Mouse (Mus musculus): ENCODE measurements around the gene Vmn1r53. TPM values are rescaled to one million over a fixed set of nuclear protein-coding genes. Genes with fewer than 3 reads are reported as not detected.
"Not testable (repeated sequence)": the region's sequence is repeated elsewhere in the genome, so short reads cannot be mapped to it uniquely, and the experiment has no call there.

Vmn1r53 gene
- not detected in 2 replicates for polyA plus RNA-seq (2012; ENCODE audit: insufficient read depth, insufficient read length, low replicate concordance, missing spikeins)

DNA sequence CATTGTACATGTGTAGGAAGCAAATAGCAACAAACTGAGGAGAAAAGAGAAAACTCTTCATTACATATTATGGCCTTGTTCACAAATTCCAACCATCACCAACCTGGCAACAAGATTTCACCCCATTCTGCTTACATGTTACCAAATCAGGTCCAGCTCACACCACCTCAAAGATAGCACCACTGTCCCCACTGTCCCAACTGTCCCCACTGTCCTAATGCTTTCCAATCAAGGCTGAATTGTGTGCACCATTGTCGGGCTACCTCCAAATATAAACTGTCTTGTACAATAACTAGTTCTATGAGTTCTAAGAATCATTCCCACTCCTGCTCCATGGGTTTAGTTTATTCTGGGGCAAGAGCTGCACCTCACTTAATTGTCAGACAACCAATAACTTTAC lies at the start of gene Vmn1r53:
Gene Vmn1r53, minus strand, starts transcription at position 101 of the 400 bp plus-strand sequence.
- no peak for TF ChIP-seq POLR2A (IDR thresholded peaks at IDR 0.05; ENCODE audit: insufficient read depth, low read depth, low read length)
- no peak for TF ChIP-seq CTCF (IDR thresholded peaks at IDR 0.05; ENCODE audit: insufficient read depth, low read depth, low read length)
- Histone ChIP-seq H3K4me1 (ENCODE audit: control insufficient read depth, insufficient read depth, low read length) (no peaks in the 10 kb centered on the region), H3K27ac (ENCODE audit: insufficient read depth, low read depth, low read length) (no peak within 1 kb of the TSS), H3K4me3 (ENCODE audit: insufficient read depth, low read depth, low read length) (no peak within 1 kb of the TSS)
- WGBS: 81% methylated on average over 1 of the region's 1 CpGs

DNA sequence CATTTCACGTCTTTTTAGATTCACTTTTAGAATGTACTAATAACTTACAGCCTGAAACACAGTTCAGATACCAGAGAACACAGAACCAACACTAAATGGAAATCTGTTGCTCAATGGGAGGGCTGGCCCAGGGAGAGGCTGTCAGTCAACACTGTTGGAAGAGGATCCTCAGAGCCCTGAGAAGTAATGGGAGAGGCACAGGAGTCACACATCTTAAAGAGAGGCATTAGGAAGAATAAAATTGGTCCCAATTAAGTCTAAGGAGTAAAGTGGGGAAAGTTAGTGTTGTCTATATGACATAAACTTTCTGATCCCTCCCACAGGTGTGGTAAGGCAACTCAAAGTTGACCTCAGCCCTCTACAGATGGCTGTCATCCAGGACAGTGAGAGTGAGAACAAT lies 21.8 kb upstream of the Vmn1r53 start, which contains the start of gene Vmn1r54:
Gene Vmn1r54, plus strand, starts transcription at position 301 of the 400 bp plus-strand sequence.
- WGBS: 81% methylated on average over 1 of the region's 1 CpGs
- no peak within 1 kb of the TSS for H3K27ac ChIP-seq (ENCODE audit: insufficient read depth, low read depth, low read length)
- H3K4me3 ChIP-seq (ENCODE audit: insufficient read depth, low read depth, low read length): no peak within 1 kb of the TSS
- TF ChIP-seq CTCF (IDR thresholded peaks at IDR 0.05; ENCODE audit: insufficient read depth, low read depth, low read length) (no peak), POLR2A (IDR thresholded peaks at IDR 0.05; ENCODE audit: insufficient read depth, low read depth, low read length) (no peak)
- no peaks in the 10 kb centered on the region for H3K4me1 ChIP-seq (ENCODE audit: control insufficient read depth, insufficient read depth, low read length)

DNA sequence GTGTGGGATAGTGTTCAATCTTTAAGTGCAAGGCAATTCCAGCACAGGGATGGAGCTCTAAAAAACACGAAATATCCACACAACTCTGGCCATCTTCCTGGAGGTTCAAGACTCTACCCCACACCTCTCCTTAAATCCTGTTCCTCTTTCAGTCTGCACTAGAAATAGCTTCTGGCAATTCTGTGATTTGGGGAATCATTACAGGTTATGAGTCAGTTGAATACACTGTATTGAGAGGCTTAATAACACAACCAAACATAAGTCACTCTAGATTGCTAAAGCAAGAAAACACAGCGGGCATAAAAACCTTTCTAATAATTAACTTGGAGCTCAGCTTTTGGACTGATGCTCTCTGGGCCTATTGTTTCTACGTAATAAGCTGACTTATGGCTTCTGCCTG lies 19.8 kb upstream of the Vmn1r53 start:
- Histone ChIP-seq H3K27ac (ENCODE audit: insufficient read depth, low read depth, low read length) (no peak overlapping the region), H3K4me3 (ENCODE audit: insufficient read depth, low read depth, low read length) (no peak overlapping the region), H3K4me1 (ENCODE audit: control insufficient read depth, insufficient read depth, low read length) (no peaks in the 10 kb centered on the region)
- TF ChIP-seq CTCF (IDR thresholded peaks at IDR 0.05; ENCODE audit: insufficient read depth, low read depth, low read length) (no peak), POLR2A (IDR thresholded peaks at IDR 0.05; ENCODE audit: insufficient read depth, low read depth, low read length) (no peak)
- WGBS: 72% methylated on average over 3 of the region's 3 CpGs

DNA sequence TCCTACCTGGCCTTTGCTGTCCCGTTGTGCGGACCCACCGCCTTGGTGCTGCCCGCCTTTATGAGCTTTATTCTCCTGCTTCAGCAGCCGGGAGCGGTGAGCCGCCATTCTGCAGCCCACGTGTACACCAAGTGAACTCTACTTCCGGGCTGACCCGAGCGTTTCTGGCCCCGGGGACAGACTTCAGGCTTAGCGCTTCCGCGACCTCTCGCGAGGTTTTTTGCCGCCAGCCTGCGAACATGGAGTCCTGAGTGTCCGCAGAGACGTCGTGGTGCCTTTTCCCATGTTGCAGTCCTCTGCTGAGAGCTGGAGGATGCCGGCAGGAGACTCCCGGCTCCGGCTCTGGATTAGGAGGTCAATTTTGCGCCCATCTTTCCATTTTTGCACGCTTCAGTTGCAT lies 8.4 kb upstream of the Vmn1r53 start:
- 71% methylated on average over 27 of the region's 27 CpGs for WGBS
- H3K27ac ChIP-seq (ENCODE audit: insufficient read depth, low read depth, low read length): no peak overlapping the region
- no peak for TF ChIP-seq POLR2A (IDR thresholded peaks at IDR 0.05; ENCODE audit: insufficient read depth, low read depth, low read length)
- TF ChIP-seq CTCF (IDR thresholded peaks at IDR 0.05; ENCODE audit: insufficient read depth, low read depth, low read length): no peak
- H3K4me3 ChIP-seq (ENCODE audit: insufficient read depth, low read depth, low read length): no peak overlapping the region
- H3K4me1 ChIP-seq (ENCODE audit: control insufficient read depth, insufficient read depth, low read length): no peaks in the 10 kb centered on the region

DNA sequence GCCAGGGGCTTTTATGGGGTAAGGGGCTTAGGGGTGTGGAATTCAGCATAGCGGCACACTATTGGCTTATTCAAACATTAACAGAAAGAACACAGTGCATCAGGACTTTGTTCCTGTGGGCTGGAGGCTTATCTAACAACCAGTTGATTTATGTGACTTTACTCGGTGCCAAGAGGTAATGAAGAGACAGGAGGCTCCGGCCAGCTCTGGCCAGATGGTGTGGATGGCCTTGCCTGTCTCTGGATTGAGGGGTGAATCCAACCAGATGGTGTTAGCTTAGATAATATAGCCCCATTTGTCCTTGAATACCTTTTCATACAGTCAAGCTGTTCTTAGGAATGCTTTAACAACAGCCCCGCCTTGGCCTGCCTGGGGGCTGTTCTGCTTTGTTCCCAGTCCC lies 7.9 kb upstream of the Vmn1r53 start:
- 92% methylated on average over 4 of the region's 4 CpGs for WGBS
- not testable (repeated sequence) for H3K27ac ChIP-seq (ENCODE audit: insufficient read depth, low read depth, low read length); H3K4me3 ChIP-seq (ENCODE audit: insufficient read depth, low read depth, low read length); H3K4me1 ChIP-seq (ENCODE audit: control insufficient read depth, insufficient read depth, low read length)

DNA sequence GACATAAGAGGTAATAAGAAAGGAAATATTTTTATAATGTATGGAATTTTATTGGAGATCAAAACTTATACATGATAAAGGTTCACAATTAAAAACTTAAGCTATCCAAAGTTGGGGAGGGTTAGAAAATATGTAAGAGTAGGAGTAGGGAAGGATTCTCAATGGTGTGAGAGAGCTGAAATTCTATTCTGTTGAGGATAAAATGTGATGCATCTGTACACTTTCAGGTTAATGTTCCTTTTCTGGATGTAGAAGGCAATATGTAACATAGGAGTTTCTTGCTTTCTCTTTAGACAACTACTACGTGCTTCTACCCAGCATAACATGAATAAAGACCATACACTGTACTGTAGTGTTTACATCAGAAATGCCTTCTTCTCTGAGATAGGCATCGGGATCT lies 21.7 kb downstream of the Vmn1r53 start, which contains the start of gene V1ra8:
Gene V1ra8, plus strand, starts transcription at position 301 of the 400 bp plus-strand sequence.
- not testable (repeated sequence) for H3K4me1 ChIP-seq (ENCODE audit: control insufficient read depth, insufficient read depth, low read length); H3K27ac ChIP-seq (ENCODE audit: insufficient read depth, low read depth, low read length); H3K4me3 ChIP-seq (ENCODE audit: insufficient read depth, low read depth, low read length)
- 79% methylated on average over 2 of the region's 2 CpGs for WGBS

DNA sequence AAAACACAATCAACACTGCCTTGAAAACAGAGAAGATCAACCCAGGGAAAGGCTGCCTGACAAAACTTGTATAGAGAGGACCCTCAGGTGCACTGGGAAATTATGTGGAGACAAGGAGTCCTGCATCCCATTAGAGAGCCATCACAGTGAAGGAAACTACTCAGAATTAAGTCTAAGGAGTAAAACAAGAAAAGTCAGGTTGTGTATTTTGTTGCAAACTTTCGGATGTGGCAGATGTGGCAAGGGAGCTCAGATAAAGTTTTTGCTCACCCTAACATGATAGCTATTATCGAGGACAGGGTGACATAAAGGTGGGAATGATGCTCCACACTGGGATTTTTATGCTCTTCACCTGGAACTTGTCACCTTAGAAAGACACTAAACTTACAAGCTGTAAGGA lies 49.7 kb downstream of the Vmn1r53 start, which contains the start of gene Vmn1r52:
Gene Vmn1r52, plus strand, starts transcription at position 301 of the 400 bp plus-strand sequence.
- TF ChIP-seq CTCF (IDR thresholded peaks at IDR 0.05; ENCODE audit: insufficient read depth, low read depth, low read length) (no peak), POLR2A (IDR thresholded peaks at IDR 0.05; ENCODE audit: insufficient read depth, low read depth, low read length) (no peak)
- 73% methylated on average over 2 of the region's 2 CpGs for WGBS
- Histone ChIP-seq H3K4me1 (ENCODE audit: control insufficient read depth, insufficient read depth, low read length) (no peaks in the 10 kb centered on the region), H3K4me3 (ENCODE audit: insufficient read depth, low read depth, low read length) (no peak within 1 kb of the TSS), H3K27ac (ENCODE audit: insufficient read depth, low read depth, low read length) (no peak within 1 kb of the TSS)

Other genes starting within 250 kb of the Vmn1r53 start
- not detected in 2 replicates for gene Vmn1r47, start 208.3 kb downstream of the Vmn1r53 start, polyA plus RNA-seq (2012; ENCODE audit: insufficient read depth, insufficient read length, low replicate concordance, missing spikeins)
- gene Vmn1r48, start 187.6 kb downstream of the Vmn1r53 start, polyA plus RNA-seq (2012; ENCODE audit: insufficient read depth, insufficient read length, low replicate concordance, missing spikeins): not detected in 2 replicates
- not detected in 2 replicates for gene Vmn1r49, start 145.9 kb downstream of the Vmn1r53 start, polyA plus RNA-seq (2012; ENCODE audit: insufficient read depth, insufficient read length, low replicate concordance, missing spikeins)
- not detected in 2 replicates for gene Vmn1r50, start 123.0 kb downstream of the Vmn1r53 start, polyA plus RNA-seq (2012; ENCODE audit: insufficient read depth, insufficient read length, low replicate concordance, missing spikeins)
- not detected in 2 replicates for gene Vmn1r51, start 101.8 kb downstream of the Vmn1r53 start, polyA plus RNA-seq (2012; ENCODE audit: insufficient read depth, insufficient read length, low replicate concordance, missing spikeins)
- gene Vmn1r52, start 49.6 kb downstream of the Vmn1r53 start, polyA plus RNA-seq (2012; ENCODE audit: insufficient read depth, insufficient read length, low replicate concordance, missing spikeins): not detected in 2 replicates
- gene V1ra8, start 21.6 kb downstream of the Vmn1r53 start, polyA plus RNA-seq (2012; ENCODE audit: insufficient read depth, insufficient read length, low replicate concordance, missing spikeins): not detected in 2 replicates
- gene Vmn1r54, start 21.9 kb upstream of the Vmn1r53 start, polyA plus RNA-seq (2012; ENCODE audit: insufficient read depth, insufficient read length, low replicate concordance, missing spikeins): not detected in 2 replicates
- gene BC048671, start 76.8 kb upstream of the Vmn1r53 start, polyA plus RNA-seq (2012; ENCODE audit: insufficient read depth, insufficient read length, low replicate concordance, missing spikeins): not detected in 2 replicates
- gene Chst13, start 100.7 kb upstream of the Vmn1r53 start, polyA plus RNA-seq (2012; ENCODE audit: insufficient read depth, insufficient read length, low replicate concordance, missing spikeins): not detected in 2 replicates
- gene Uroc1, start 108.8 kb upstream of the Vmn1r53 start, polyA plus RNA-seq (2012; ENCODE audit: insufficient read depth, insufficient read length, low replicate concordance, missing spikeins): not detected in 2 replicates
- gene Zxdc, start 145.1 kb upstream of the Vmn1r53 start, polyA plus RNA-seq (2012; ENCODE audit: insufficient read depth, insufficient read length, low replicate concordance, missing spikeins): not detected in 2 replicates
- not detected in 2 replicates for gene Cfap100, start 204.4 kb upstream of the Vmn1r53 start, polyA plus RNA-seq (2012; ENCODE audit: insufficient read depth, insufficient read length, low replicate concordance, missing spikeins)
- gene Klf15, start 238.1 kb upstream of the Vmn1r53 start, polyA plus RNA-seq (2012; ENCODE audit: insufficient read depth, insufficient read length, low replicate concordance, missing spikeins): not detected in 2 replicates